Mouse (Mus musculus) forebrain, embryonic 16.5 days (tissue): ENCODE data around the gene Gpr1. TPM values are rescaled to one million over a fixed set of nuclear protein-coding genes. Genes with fewer than 3 reads are reported as not detected.

Experiments
- ATAC-seq: fragments of 200-750 bp; cut with Nextera tagmentation; 2 replicates; pipeline ENCODE4 v1.8.0; 2017; ENCODE audit warnings: mild to moderate bottlenecking, moderate library complexity
- H3K27ac ChIP-seq: fragments of 300-500 bp; sonication (generic); 2 replicates; pipeline ENCODE4 v1.5.1; 2014; ENCODE audit warnings: low read length, control low read depth
- H3K27me3 ChIP-seq: fragments of 300-500 bp; sonication (generic); replicated peaks from 2 replicates; pipeline ENCODE4 v1.6.1; 2014; ENCODE audit warnings: low read length; ENCODE audit not compliant: control insufficient read depth, insufficient read depth
- H3K36me3 ChIP-seq: fragments of 300-500 bp; sonication (generic); 2 replicates; pipeline ENCODE4 v1.6.1; 2014; ENCODE audit not compliant: control insufficient read depth, insufficient read depth
- H3K4me1 ChIP-seq: fragments of 300-500 bp; sonication (generic); replicated peaks from 2 replicates; pipeline ENCODE4 v1.6.1; 2014; ENCODE audit warnings: low read length; ENCODE audit not compliant: control insufficient read depth, insufficient read depth
- H3K4me2 ChIP-seq: fragments of 300-500 bp; sonication (generic); 2 replicates; pipeline ENCODE4 v1.6.1; 2014; ENCODE audit warnings: mild to moderate bottlenecking, low read length, control low read depth
- H3K4me3 ChIP-seq: fragments of 300-500 bp; sonication (generic); replicated peaks from 2 replicates; pipeline ENCODE4 v1.5.1; 2014; ENCODE audit warnings: mild to moderate bottlenecking, low read length, control low read depth
- H3K9ac ChIP-seq: fragments of 300-500 bp; sonication (generic); replicated peaks from 2 replicates; pipeline ENCODE4 v1.6.1; 2014; ENCODE audit warnings: low read depth, low read length, control low read depth
- H3K9me3 ChIP-seq: fragments of 300-500 bp; sonication (generic); 2 replicates; pipeline ENCODE4 v1.6.1; 2016; ENCODE audit warnings: low read length; ENCODE audit not compliant: control insufficient read depth
- WGBS: fragments of 180-500 bp; shearing (Covaris S2); extraction: QIAGEN DNeasy Blood & Tissue Kit; methylation state at CpG from one replicate; pipeline ENCODE4 v1.1.7; 2014; 5-methylcytosine and 5-hydroxymethylcytosine counted together
- polyA plus RNA-seq: library from polyadenylated mRNA; unstranded; fragments of >200 nt; fragmentation: Nextera tagmentation; extraction: Ambion mirVana; gene quantifications from 2 replicates; pipeline ENCODE4 v1.2.1, GENCODE M21; 2015

Gene Gpr1
- polyA plus RNA-seq, 1 experiment from 2014 or later = 0.56 TPM

- no peak overlapping the region for H3K4me2 ChIP-seq
- no peak for ATAC-seq
- 0 out of 2 replicates have a peak, but pooled peaks cover 2% of the 10 kb centered on the region for H3K9me3 ChIP-seq
- H3K4me1 ChIP-seq = peaks cover 12% of the 10 kb centered on the region
- no peak overlapping the region for H3K27ac ChIP-seq
- no peaks in the 10 kb centered on the region for H3K36me3 ChIP-seq
- no peak overlapping the region for H3K4me3 ChIP-seq
- 22% methylated on average over 7 of the region's 7 CpGs for WGBS
- no peaks in the 10 kb centered on the region for H3K27me3 ChIP-seq
- H3K9ac ChIP-seq = no peak overlapping the region
Observed at GRCm38 (mm10) chr1:63204660-63205394, 9.5 kb downstream of the Gpr1 start.

GRCm38 (mm10) chr1:63203950-63204659 is 10.2 kb downstream of the Gpr1 start:
- Histone ChIP-seq H3K4me1 (peaks cover 12% of the 10 kb centered on the region), H3K27ac (peak overlapping the region; percentile 29; the same call in 1 of the 2 replicates), H3K27me3 (no peaks in the 10 kb centered on the region), H3K4me2 (no peak overlapping the region), H3K9me3 (0 out of 2 replicates have a peak, but pooled peaks cover 2% of the 10 kb centered on the region), H3K4me3 (no peak overlapping the region), H3K9ac (no peak overlapping the region), H3K36me3 (no peaks in the 10 kb centered on the region)
- peak; percentile 85 for ATAC-seq
- WGBS = 5% methylated on average over 7 of the region's 7 CpGs

GRCm38 (mm10) chr1:63203471-63203870 is 10.9 kb downstream of the Gpr1 start:
- Histone ChIP-seq H3K4me1 (peaks cover 12% of the 10 kb centered on the region), H3K9ac (no peak overlapping the region), H3K36me3 (no peaks in the 10 kb centered on the region), H3K27ac (peak overlapping the region; percentile 20; the same call in 1 of the 2 replicates), H3K9me3 (0 out of 2 replicates have a peak, but pooled peaks cover 2% of the 10 kb centered on the region), H3K4me3 (no peak overlapping the region), H3K4me2 (no peak overlapping the region), H3K27me3 (no peaks in the 10 kb centered on the region)
- ATAC-seq = peak; percentile 19; the same call in 1 of the 2 replicates
- WGBS = 65% methylated on average over 1 of the region's 1 CpGs

GRCm38 (mm10) chr1:63201672-63202071 is 12.7 kb downstream of the Gpr1 start:
- Histone ChIP-seq H3K9me3 (0 out of 2 replicates have a peak, but pooled peaks cover 2% of the 10 kb centered on the region), H3K36me3 (no peaks in the 10 kb centered on the region), H3K27ac (no peak overlapping the region), H3K27me3 (no peaks in the 10 kb centered on the region), H3K4me3 (no peak overlapping the region), H3K4me2 (no peak overlapping the region), H3K4me1 (peaks cover 12% of the 10 kb centered on the region), H3K9ac (no peak overlapping the region)
- ATAC-seq = no peak
- WGBS = 88% methylated on average over 1 of the region's 1 CpGs

GRCm38 (mm10) chr1:63200322-63200721 is 14.0 kb downstream of the Gpr1 start:
- Histone ChIP-seq H3K36me3 (no peaks in the 10 kb centered on the region), H3K9ac (no peak overlapping the region), H3K4me1 (peaks cover 15% of the 10 kb centered on the region), H3K27ac (no peak overlapping the region), H3K4me3 (no peak overlapping the region), H3K27me3 (no peaks in the 10 kb centered on the region), H3K9me3 (0 out of 2 replicates have a peak, but pooled peaks cover 2% of the 10 kb centered on the region), H3K4me2 (no peak overlapping the region)
- ATAC-seq = no peak
- WGBS = 94% methylated on average over 18 of the region's 18 CpGs

GRCm38 (mm10) chr1:63199387-63199786 is 15.0 kb downstream of the Gpr1 start:
- Histone ChIP-seq H3K27me3 (no peaks in the 10 kb centered on the region), H3K4me1 (peaks cover 14% of the 10 kb centered on the region), H3K36me3 (no peaks in the 10 kb centered on the region), H3K4me3 (no peak overlapping the region), H3K4me2 (no peak overlapping the region), H3K9me3 (0 out of 2 replicates have a peak, but pooled peaks cover 2% of the 10 kb centered on the region), H3K27ac (no peak overlapping the region), H3K9ac (no peak overlapping the region)
- 89% methylated on average over 6 of the region's 6 CpGs for WGBS
- no peak for ATAC-seq

GRCm38 (mm10) chr1:63195848-63196512 is 18.4 kb downstream of the Gpr1 start:
- WGBS = 31% methylated on average over 5 of the region's 5 CpGs
- Histone ChIP-seq H3K4me3 (no peak overlapping the region), H3K27ac (peak overlapping the region; percentile 4; the same call in 1 of the 2 replicates), H3K9ac (no peak overlapping the region), H3K36me3 (no peaks in the 10 kb centered on the region), H3K27me3 (no peaks in the 10 kb centered on the region), H3K9me3 (0 out of 2 replicates have a peak, but pooled peaks cover 2% of the 10 kb centered on the region), H3K4me2 (no peak overlapping the region), H3K4me1 (0 out of 2 replicates have a peak, but pooled peaks cover 3% of the 10 kb centered on the region)
- peak; percentile 81 for ATAC-seq

GRCm38 (mm10) chr1:63192306-63193065 is 21.9 kb downstream of the Gpr1 start:
- Histone ChIP-seq H3K4me2 (no peak overlapping the region), H3K27ac (no peak overlapping the region), H3K9ac (no peak overlapping the region), H3K27me3 (no peaks in the 10 kb centered on the region), H3K36me3 (no peaks in the 10 kb centered on the region), H3K4me1 (0 out of 2 replicates have a peak, but pooled peaks cover 5% of the 10 kb centered on the region), H3K4me3 (no peak overlapping the region), H3K9me3 (no peaks in the 10 kb centered on the region)
- 88% methylated on average over 11 of the region's 11 CpGs for WGBS
- no peak for ATAC-seq
